Comparison of ENCODE assay signal across 7 mouse cellular contexts in genomic region chr9:86570946-86571345, GRCm38 (mm10). TPM values are rescaled to one million over a fixed set of nuclear protein-coding genes. Genes with fewer than 3 reads are reported as not detected.
DNase-seq lines count a peak whose midpoint lies in the region; ATAC-seq lines count a peak whose summit lies in the region.

No protein-coding gene starts in this region.

- H3K4me2 ChIP-seq in forebrain, embryonic 14.5 days (ENCODE audit: low read length): peak overlapping the region; percentile 100
- H3K4me2 ChIP-seq in liver, embryonic 15.5 days: peak overlapping the region; percentile 99

- H3K36me3 ChIP-seq in forebrain, embryonic 14.5 days (ENCODE audit: control insufficient read depth, insufficient read depth, low read length): peaks cover 29% of the 10 kb centered on the region
- peaks cover 8% of the 10 kb centered on the region; the same call in 1 of the 2 replicates for H3K36me3 ChIP-seq in liver, embryonic 15.5 days (replicated peaks)

- WGBS in forebrain, embryonic 14.5 days: 28% methylated on average over 8 of the region's 8 CpGs
- 17% methylated on average over 8 of the region's 8 CpGs for WGBS in liver, embryonic 15.5 days (ENCODE audit: insufficient replicate concordance)

- H3K27ac ChIP-seq in forebrain, embryonic 14.5 days (ENCODE audit: low read depth, low read length): no peak overlapping the region
- H3K27ac ChIP-seq in liver, embryonic 15.5 days (replicated peaks): 0 out of 2 replicates have a peak overlapping the region, but pooled peaks have one; percentile 74

- H3K9ac ChIP-seq in forebrain, embryonic 14.5 days (ENCODE audit: low read length): peak overlapping the region; percentile 69
- H3K9ac ChIP-seq in liver, embryonic 15.5 days: no peak overlapping the region

- H3K4me3 ChIP-seq in forebrain, embryonic 14.5 days (ENCODE audit: low read depth, low read length): peak overlapping the region; percentile 67
- peak overlapping the region; percentile 78 for H3K4me3 ChIP-seq in liver, embryonic 15.5 days (replicated peaks)

- H3K27me3 ChIP-seq in forebrain, embryonic 14.5 days (replicated peaks; ENCODE audit: control insufficient read depth, insufficient read depth, low read length): no peaks in the 10 kb centered on the region
- H3K27me3 ChIP-seq in liver, embryonic 15.5 days: no peaks in the 10 kb centered on the region

- no peak for ATAC-seq in forebrain, embryonic 14.5 days
- ATAC-seq in liver, embryonic 15.5 days (ENCODE audit: insufficient read depth): no peak

- H3K4me1 ChIP-seq in forebrain, embryonic 14.5 days (ENCODE audit: control insufficient read depth, insufficient read depth, low read length): peaks cover 6% of the 10 kb centered on the region; the same call in 1 of the 2 replicates
- H3K4me1 ChIP-seq in liver, embryonic 15.5 days (replicated peaks): peaks cover 33% of the 10 kb centered on the region

- DNase-seq in retina, postnatal 1 day: peak; percentile 12
- DNase-seq in retina, embryonic 14.5 days (ENCODE audit: low spot score): no peak
- no peak for DNase-seq in forebrain, embryonic 14.5 days (ENCODE audit: low spot score)
- no peak for DNase-seq in layer of hippocampus, adult 9-11 months
- no peak for DNase-seq in natural killer cell, adult 2 months (ENCODE audit: low spot score in 2 of 2)
- DNase-seq in thymus, adult 18-20 months: no peak

- H3K9me3 ChIP-seq in forebrain, embryonic 14.5 days (replicated peaks; ENCODE audit: control insufficient read depth, low read length): no peaks in the 10 kb centered on the region
- H3K9me3 ChIP-seq in liver, embryonic 15.5 days (replicated peaks): no peaks in the 10 kb centered on the region

RNA-seq across cellular contexts. Expression of gene Pgm3, which starts 0.7 kb away (rescaled TPM):
- 38.2 and 42.0 TPM in 2 replicates for polyA plus RNA-seq in forebrain, embryonic 14.5 days (2014; fragmentation: Nextera tagmentation; extraction: Ambion mirVana)
- 18.8 and 19.1 TPM in 2 replicates for polyA plus RNA-seq in liver, embryonic 15.5 days (2015; fragmentation: Nextera tagmentation; extraction: Ambion mirVana)

RNA-seq across cellular contexts. Expression of gene Rwdd2a, which starts 0.8 kb away (rescaled TPM):
- 9.0 and 9.4 TPM in 2 replicates for polyA plus RNA-seq in forebrain, embryonic 14.5 days (2014; fragmentation: Nextera tagmentation; extraction: Ambion mirVana)
- 0.74 and 0.93 TPM in 2 replicates for polyA plus RNA-seq in liver, embryonic 15.5 days (2015; fragmentation: Nextera tagmentation; extraction: Ambion mirVana)
